Comparison of ENCODE assay signal across 15 mouse cellular contexts in the genomic region with DNA sequence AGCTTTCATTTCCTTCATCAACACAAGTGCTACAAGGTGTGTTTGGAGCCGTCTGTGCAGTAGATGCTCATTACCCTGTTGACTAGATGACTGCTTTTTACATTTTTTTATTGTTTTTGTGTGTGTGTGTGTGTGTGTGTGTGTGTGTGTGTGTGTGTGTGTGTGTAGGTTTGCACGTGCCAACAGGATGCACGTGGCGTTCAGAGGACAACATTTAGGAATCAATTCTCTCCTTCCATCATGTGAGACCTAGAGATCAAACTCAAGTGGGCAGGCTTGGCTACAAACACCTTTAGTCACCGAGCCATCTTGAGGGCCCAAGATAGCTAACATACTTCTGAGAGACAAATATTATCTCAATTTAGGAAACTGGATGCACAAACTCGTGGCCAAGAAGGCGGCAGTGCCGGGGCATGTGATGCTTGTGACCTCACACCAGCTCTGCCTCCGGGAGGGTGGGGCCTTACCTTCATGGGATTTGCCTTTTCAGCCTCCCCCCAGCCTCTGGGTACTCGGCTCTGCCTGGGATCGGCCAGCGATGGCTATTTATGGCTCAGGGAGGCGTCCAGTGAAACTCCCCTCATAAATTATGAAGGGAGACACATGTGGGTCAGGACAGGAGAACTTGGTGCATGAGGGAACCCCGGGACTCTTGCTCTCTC. TPM values are rescaled to one million over a fixed set of nuclear protein-coding genes. Genes with fewer than 3 reads are reported as not detected.
A peak's percentile ranks its signal among the peaks of the same experiment; 100 is the strongest.
DNase-seq lines count a peak whose midpoint lies in the region; TF ChIP-seq lines count a peak whose summit lies in the region.
"Had no signal": no experiment of that assay in that cellular context is flagged by ENCODE, and none has a peak within 500 bp of the region (broad histone marks: within the 10 kb centered on the region; RNA-seq: fewer than 3 reads in every experiment).

No protein-coding gene starts in this region.

- peak overlapping the region in 1 of 3 experiments; percentile 56 for H3K4me3 ChIP-seq in CH12.LX (replicated peaks in 1 of 3; ENCODE audit: low read depth in 2 of 3, low read length in 2 of 3, poor library complexity in 1 of 3)
- H3K4me3 ChIP-seq: embryonic facial prominence, embryonic 12.5 days; forebrain, embryonic 15.5 days; heart, embryonic 13.5 days; hindbrain, embryonic 15.5 days had no signal

- no peaks in the 10 kb centered on the region for H3K36me3 ChIP-seq in CH12.LX (replicated peaks in 1 of 2; ENCODE audit: control insufficient read depth in 1 of 2, insufficient read depth in 1 of 2, low read length in 1 of 2)
- H3K36me3 ChIP-seq: embryonic facial prominence, embryonic 12.5 days; forebrain, embryonic 15.5 days; G1E; heart, embryonic 13.5 days; hindbrain, embryonic 15.5 days had no signal

- in situ Hi-C loops in CH12.LX (cut with MboI; ENCODE audit: low pct_ligation_motif_present, low pct_unique_long_range_greater_than_20kb, low sequenced_read_pairs) = loop anchor here (10.0 kb wide), 1 partner anchor 265 kb away; a partner anchor contains a TSS

- H3K9ac ChIP-seq in CH12.LX (ENCODE audit: insufficient read depth, low read depth) = peak overlapping the region; percentile 24
- H3K9ac ChIP-seq: embryonic facial prominence, embryonic 12.5 days; forebrain, embryonic 15.5 days; heart, embryonic 13.5 days; hindbrain, embryonic 15.5 days had no signal

- peak; percentile 21 to 24 for DNase-seq in adrenal gland, postnatal 36 days
- no peak for DNase-seq in adrenal gland, adult 8-10 months
- DNase-seq in CH12.LX (ENCODE audit: extremely low read depth) = peak; percentile 77
- peak; percentile 47 to 70 for DNase-seq in gastrocnemius, adult 8-10 months (ENCODE audit: low spot score in 2 of 2)
- peak; percentile 91 for DNase-seq in skeletal muscle tissue, adult 2 months (ENCODE audit: low read depth, low spot score)
- no peak for DNase-seq in urinary bladder, postnatal 25 days (ENCODE audit: low spot score)
- DNase-seq: heart, adult 11 months had no signal

- peaks cover 36 to 54% of the 10 kb centered on the region in 2 experiments for H3K4me1 ChIP-seq in CH12.LX (ENCODE audit: control insufficient read depth in 1 of 2, insufficient read depth in 2 of 2)
- H3K4me1 ChIP-seq: embryonic facial prominence, embryonic 12.5 days; forebrain, embryonic 15.5 days; hindbrain, embryonic 15.5 days had no signal

- dilution Hi-C loops in CH12.LX (cut with MboI; ENCODE audit: extremely low pct_ligation_motif_present, extremely low pct_unique_long_range_greater_than_20kb, low sequenced_read_pairs) = no loop called here

- H3K27me3 ChIP-seq in CH12.LX (replicated peaks) = no peaks in the 10 kb centered on the region
- H3K27me3 ChIP-seq: forebrain, embryonic 15.5 days; hindbrain, embryonic 15.5 days had no signal

- peak overlapping the region; percentile 4 for H3K4me2 ChIP-seq in CH12.LX (ENCODE audit: insufficient read depth, low read depth, poor library complexity, severe bottlenecking)
- H3K4me2 ChIP-seq: embryonic facial prominence, embryonic 12.5 days; forebrain, embryonic 15.5 days; heart, embryonic 13.5 days; hindbrain, embryonic 15.5 days had no signal

- peak overlapping the region; percentile 83 for H3K27ac ChIP-seq in CH12.LX (ENCODE audit: insufficient read depth, low read depth)
- H3K27ac ChIP-seq: embryonic facial prominence, embryonic 12.5 days; forebrain, embryonic 15.5 days; heart, embryonic 13.5 days; hindbrain, embryonic 15.5 days had no signal

- H3K79me2 ChIP-seq in CH12.LX (replicated peaks; ENCODE audit: control insufficient read depth, extremely low read depth, insufficient read depth, poor library complexity, severe bottlenecking) = no peaks in the 10 kb centered on the region

- peak; percentile 64 for TF ChIP-seq POLR2A in CH12.LX (IDR thresholded peaks at IDR 0.05; ENCODE audit: low read depth, low read length)

- TF ChIP-seq CTCF in CH12.LX (conservative IDR thresholded peaks at IDR 0.05 in 1 of 2, IDR thresholded peaks at IDR 0.05 in 1 of 2; ENCODE audit: low read depth in 2 of 2, low read length in 2 of 2) = peak in 1 of 2 experiments; percentile 6; a peak in 1 of 4 replicates

- TF ChIP-seq EP300 in CH12.LX (IDR thresholded peaks at IDR 0.05; ENCODE audit: low read length) = 0 out of 2 replicates have a peak, but pooled peaks have one; percentile 26

- no peaks in the 10 kb centered on the region for H3K9me3 ChIP-seq in CH12.LX (replicated peaks; ENCODE audit: low read length)
- H3K9me3 ChIP-seq: embryonic facial prominence, embryonic 12.5 days; forebrain, embryonic 15.5 days; G1E; heart, embryonic 13.5 days; hindbrain, embryonic 15.5 days had no signal

- no peak for TF ChIP-seq RAD21 in CH12.LX (IDR thresholded peaks at IDR 0.05; ENCODE audit: low read depth, low read length)

TF ChIP-seq in CH12.LX, 34 proteins besides CTCF, POLR2A, EP300 and RAD21:
- peak; percentile 59; the same call in 1 of the 2 replicates for TF ChIP-seq ETS1 (conservative IDR thresholded peaks at IDR 0.05; ENCODE audit: low read depth, low read length)
- peak; percentile 34; the same call in 1 of the 2 replicates for TF ChIP-seq USF2 (conservative IDR thresholded peaks at IDR 0.05; ENCODE audit: low read depth, low read length)
- TF ChIP-seq IRF4 (IDR thresholded peaks at IDR 0.05; ENCODE audit: low read depth, low read length) = peak; percentile 46; the same call in 1 of the 2 replicates
- TF ChIP-seq MEF2A (IDR thresholded peaks at IDR 0.05; ENCODE audit: borderline replicate concordance, low read depth, low read length) = peak; percentile 90
- peak; percentile 35; the same call in 1 of the 2 replicates for TF ChIP-seq ELF1 (IDR thresholded peaks at IDR 0.05; ENCODE audit: low read depth, low read length)
- TF ChIP-seq MAX (IDR thresholded peaks at IDR 0.05; ENCODE audit: low read length) = peak; percentile 94
- TF ChIP-seq MAZ (IDR thresholded peaks at IDR 0.05; ENCODE audit: low read depth, low read length) = peak; percentile 38; the same call in 1 of the 2 replicates
- no peak for TF ChIP-seq ZNF384 (IDR thresholded peaks at IDR 0.05; ENCODE audit: low read depth, low read length)
- no peak for TF ChIP-seq KAT2A (IDR thresholded peaks at IDR 0.05; ENCODE audit: insufficient replicate concordance, low read length)
- TF ChIP-seq BHLHE40 (IDR thresholded peaks at IDR 0.05; ENCODE audit: low read depth, low read length) = peak; percentile 97
- no peak for TF ChIP-seq NRF1 (IDR thresholded peaks at IDR 0.05; ENCODE audit: low read depth, low read length)
- TF ChIP-seq CHD2 (IDR thresholded peaks at IDR 0.05; ENCODE audit: low read length) = no peak
- peak; percentile 72; the same call in 1 of the 2 replicates for TF ChIP-seq MXI1 (IDR thresholded peaks at IDR 0.05; ENCODE audit: low read depth, low read length)
- peak; percentile 47; the same call in 1 of the 2 replicates for TF ChIP-seq TCF12 (IDR thresholded peaks at IDR 0.05; ENCODE audit: low read depth, low read length)
- TF ChIP-seq UBTF (IDR thresholded peaks at IDR 0.05; ENCODE audit: low read depth, low read length) = no peak
- TF ChIP-seq MYC (IDR thresholded peaks at IDR 0.05; ENCODE audit: low read depth, low read length) = peak; percentile 95
- no peak for TF ChIP-seq RCOR1 (conservative IDR thresholded peaks at IDR 0.05; ENCODE audit: low read depth, low read length)
- TF ChIP-seq SMC3 (IDR thresholded peaks at IDR 0.05; ENCODE audit: low read depth, low read length) = no peak
- TF ChIP-seq USF1 (IDR thresholded peaks at IDR 0.05; ENCODE audit: low read depth, low read length) = peak; percentile 69
TF ChIP-seq in CH12.LX: peak in this region for 12.

RNA-seq across cellular contexts. Expression of a gene that starts 4.5 kb away (rescaled TPM):
- 1 to 10 TPM; 1.9 to 2.3 TPM for total RNA-seq in adrenal gland, postnatal 36 days (2021)
- 1 to 10 TPM; 2.0 to 5.1 (median 3.3) TPM for total RNA-seq in adrenal gland, adult 8-10 months (2022)
- 213 and 339 TPM in 2 replicates for total RNA-seq in CH12.LX (2012; rRNA removed)
- 177 and 188 TPM in 2 replicates for total RNA-seq in CH12.LX (2014; rRNA removed)
- polyA plus RNA-seq in CH12.LX (2012; ENCODE audit: insufficient read length, low read depth) = 118 and 145 TPM in 2 replicates
- total RNA-seq in gastrocnemius, adult 8-10 months (2022) = under 1 TPM in 3 of 4 experiments, not detected in 1; 0.24 to 0.94 (median 0.74) TPM

RNA-seq across cellular contexts. Expression of a gene that starts 33.9 kb away (rescaled TPM):
- total RNA-seq in adrenal gland, postnatal 36 days (2021) = not detected
- not detected for total RNA-seq in adrenal gland, adult 8-10 months (2022)
- total RNA-seq in CH12.LX (2012; rRNA removed) (11.8 and 12.8 TPM in 2 replicates), CH12.LX (2014; rRNA removed) (10.0 and 11.4 TPM in 2 replicates)
- polyA plus RNA-seq in CH12.LX (2012; ENCODE audit: insufficient read length, low read depth) = 16.4 and 21.0 TPM in 2 replicates
- total RNA-seq in gastrocnemius, adult 8-10 months (2022) = over 10,000 TPM; 12,380 to 17,080 (median 15,669) TPM
- total RNA-seq: common myeloid progenitor, adult 5-6 weeks; G1E had no signal
- polyA plus RNA-seq: forebrain, embryonic 11.5 days; forebrain, embryonic 15.5 days; G1E; intestine, embryonic 16.5 days had no signal

Comparison
In these comparisons a context has a peak if more than half of its experiments do, and no peak if none do; other contexts are left out.
1. DNase-seq: peak in adrenal gland, postnatal 36 days (2 of 2), CH12.LX (single experiment), gastrocnemius, adult 8-10 months (2 of 2) and skeletal muscle tissue, adult 2 months (single experiment); none in adrenal gland, adult 8-10 months (single experiment) and urinary bladder, postnatal 25 days (single experiment).
2. RNA of a gene that starts 4.5 kb away (total RNA-seq): 177 to 339 TPM in CH12.LX; 2.0 to 5.1 TPM in adrenal gland, adult 8-10 months, 1.9 to 2.3 TPM in adrenal gland, postnatal 36 days and 0.24 to 0.94 TPM in gastrocnemius, adult 8-10 months; every median in the first group is over 10 times any median in the second.
3. RNA of a gene that starts 33.9 kb away (total RNA-seq): 12,380 to 17,080 TPM in gastrocnemius, adult 8-10 months; 10.0 to 12.8 TPM in CH12.LX, not detected in adrenal gland, postnatal 36 days and not detected in adrenal gland, adult 8-10 months; every median in the first group is over 100 times any median in the second.